Comparison of ENCODE assay signal across 26 mouse cellular contexts in the genomic region with DNA sequence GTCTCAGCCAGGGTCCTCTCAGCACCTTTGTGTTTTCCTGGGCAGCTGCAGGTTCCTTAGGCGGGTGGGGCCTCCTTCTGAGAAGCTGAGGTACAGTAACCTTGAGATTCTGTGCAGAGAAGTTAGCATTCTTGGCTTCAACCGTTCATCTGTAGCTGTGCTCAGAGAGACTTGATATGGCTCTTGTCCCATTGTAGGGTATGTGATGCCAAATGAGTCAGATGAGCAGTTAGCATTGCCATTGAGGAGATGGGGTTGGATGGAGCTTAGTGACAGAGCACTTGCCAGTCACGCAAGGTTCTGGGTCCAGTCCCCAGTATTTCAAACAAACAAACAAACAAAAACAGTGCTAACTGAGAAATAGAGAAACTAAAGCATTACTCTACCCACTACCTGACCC.
"Had no signal": no experiment of that assay in that cellular context is flagged by ENCODE, and none has a peak within 500 bp of the region (broad histone marks: within the 10 kb centered on the region; RNA-seq: fewer than 3 reads in every experiment).

No protein-coding gene starts in this region.

- H3K27me3 ChIP-seq: heart, embryonic 12.5 days; hindbrain, embryonic 12.5 days; intestine, embryonic 15.5 days; limb, embryonic 12.5 days had no signal

- DNase-seq: gastrocnemius, adult 2 months; gastrocnemius, postnatal 10 days; gastrocnemius, postnatal 25 days; heart, adult 18-20 months; heart, postnatal 10 days; heart, postnatal 4 days; kidney, adult 18-20 months; kidney, adult 8-10 months; kidney, postnatal 10 days; kidney, postnatal 25 days; kidney, postnatal 4 days; liver had no signal

- H3K9ac ChIP-seq: heart, embryonic 12.5 days; hindbrain, embryonic 12.5 days; hindbrain, embryonic 14.5 days; intestine, embryonic 15.5 days; limb, embryonic 12.5 days had no signal

- H3K9me3 ChIP-seq: heart, embryonic 10.5 days; heart, embryonic 12.5 days; hindbrain, embryonic 10.5 days; hindbrain, embryonic 12.5 days; intestine, embryonic 15.5 days; limb, embryonic 10.5 days; limb, embryonic 12.5 days had no signal

- H3K4me1 ChIP-seq: hindbrain, embryonic 10.5 days; hindbrain, embryonic 12.5 days; intestine, embryonic 15.5 days; limb, embryonic 10.5 days; limb, embryonic 12.5 days had no signal

- ATAC-seq: hindbrain, embryonic 16.5 days; inflammation-experienced regulatory T-cells, adult 6 months; intestine, embryonic 15.5 days; intestine, postnatal 0 days had no signal

- H3K27ac ChIP-seq: gastrocnemius, adult 2 months; heart, embryonic 10.5 days; hindbrain, embryonic 10.5 days; hindbrain, embryonic 12.5 days; hindbrain, embryonic 14.5 days; intestine, embryonic 15.5 days; left cerebral cortex, adult 2 months; limb, embryonic 10.5 days; limb, embryonic 12.5 days had no signal

- H3K4me2 ChIP-seq: heart, embryonic 12.5 days; hindbrain, embryonic 12.5 days; hindbrain, embryonic 14.5 days; intestine, embryonic 15.5 days; limb, embryonic 12.5 days; liver, embryonic 11.5 days had no signal

- H3K4me3 ChIP-seq: gastrocnemius, adult 2 months; heart, embryonic 10.5 days; heart, embryonic 12.5 days; hindbrain, embryonic 10.5 days; hindbrain, embryonic 12.5 days; intestine, embryonic 15.5 days; layer of hippocampus, adult 2 months; left cerebral cortex, adult 2 months; limb, embryonic 10.5 days; limb, embryonic 12.5 days had no signal
